Mouse (Mus musculus) spleen, adult 2 months (tissue): ENCODE measurements around the gene Ppp1r3d.

Experiments
- CTCF ChIP-seq: fragments of 200-500 bp; IDR thresholded peaks from 2 replicates; pipeline ENCODE4 v1.5.1; 2011; ENCODE audit warnings: mild to moderate bottlenecking, inconsistent platforms; ENCODE audit not compliant: insufficient read depth, insufficient read length, insufficient replicate concordance; ENCODE audit errors: extremely low read depth
- POLR2A ChIP-seq: fragments of 200-500 bp; IDR thresholded peaks from 2 replicates; pipeline ENCODE4 v1.6.1; 2011; ENCODE audit warnings: low read depth, low read length, inconsistent platforms

DNA sequence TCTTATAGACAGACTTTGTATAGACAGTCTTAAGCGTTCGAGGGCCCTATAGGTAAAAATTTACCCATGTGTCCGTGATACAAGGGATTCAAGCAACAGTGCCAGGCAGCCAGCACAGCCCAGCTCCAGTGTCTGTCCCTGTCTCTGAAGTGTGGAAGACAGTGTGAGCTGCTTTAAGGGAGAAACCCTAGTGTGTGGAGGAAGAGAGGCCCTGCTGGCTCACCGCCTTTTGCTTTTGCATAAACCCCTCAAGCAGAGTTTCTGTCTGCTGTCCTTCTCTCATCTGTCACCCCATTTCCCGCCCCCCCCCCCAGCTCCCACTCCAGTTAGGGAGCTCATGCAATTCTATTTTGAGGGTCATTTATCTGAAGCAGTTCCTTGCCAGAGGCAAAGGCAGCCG is 7.3 kb upstream of the Ppp1r3d start:
- TF ChIP-seq CTCF = no peak
- no peak for TF ChIP-seq POLR2A
